Mouse (Mus musculus) forebrain, embryonic 11.5 days (tissue): ENCODE results near the gene Itgae. TPM values are rescaled to one million over a fixed set of nuclear protein-coding genes. Genes with fewer than 3 reads are reported as not detected.

Experiments
- ATAC-seq: fragments of 200-750 bp; cut with Nextera tagmentation; replicated peaks from 2 replicates; pipeline ENCODE4 v1.8.0; 2017; ENCODE audit warnings: moderate TSS enrichment; ENCODE audit not compliant: low FRiP score
- DNase-seq: peaks from one replicate; pipeline ENCODE4 v3.0.0-alpha.2; 2017; ENCODE audit warnings: low spot score
- H3K27ac ChIP-seq: fragments of 300-500 bp; sonication (generic); 2 replicates; pipeline ENCODE4 v1.5.1; 2014; ENCODE audit warnings: low read depth, low read length
- H3K27me3 ChIP-seq: fragments of 300-500 bp; sonication (generic); 2 replicates; pipeline ENCODE4 v1.6.1; 2014; ENCODE audit warnings: mild to moderate bottlenecking, low read length, mixed read lengths; ENCODE audit not compliant: control insufficient read depth, insufficient read depth
- H3K36me3 ChIP-seq: fragments of 300-500 bp; sonication (generic); 2 replicates; pipeline ENCODE4 v1.6.1; 2014; ENCODE audit warnings: mild to moderate bottlenecking, low read length, moderate library complexity, mixed read lengths; ENCODE audit not compliant: control insufficient read depth, insufficient read depth
- H3K4me1 ChIP-seq: fragments of 300-500 bp; sonication (generic); replicated peaks from 2 replicates; pipeline ENCODE4 v1.6.1; 2014; ENCODE audit warnings: low read length, mixed read lengths; ENCODE audit not compliant: control insufficient read depth, insufficient read depth
- H3K4me2 ChIP-seq: fragments of 300-500 bp; sonication (generic); 2 replicates; pipeline ENCODE4 v1.6.1; 2014; ENCODE audit warnings: low read depth, mild to moderate bottlenecking, low read length, moderate library complexity, mixed read lengths; ENCODE audit not compliant: severe bottlenecking
- H3K4me3 ChIP-seq: fragments of 300-500 bp; sonication (generic); 2 replicates; pipeline ENCODE4 v1.5.1; 2014; ENCODE audit warnings: low read depth, low read length
- H3K9ac ChIP-seq: fragments of 300-500 bp; sonication (generic); 2 replicates; pipeline ENCODE4 v1.6.1; 2014; ENCODE audit warnings: low read length
- H3K9me3 ChIP-seq: fragments of 300-500 bp; sonication (generic); 2 replicates; pipeline ENCODE4 v1.6.1; 2016; ENCODE audit warnings: low read length, mixed read lengths; ENCODE audit not compliant: control insufficient read depth
- WGBS: fragments of 180-500 bp; shearing (Covaris S2); extraction: QIAGEN DNeasy Blood & Tissue Kit; methylation state at CpG from one replicate; pipeline ENCODE4 v1.1.7; 2014; 5-methylcytosine and 5-hydroxymethylcytosine counted together
- polyA plus RNA-seq: library from polyadenylated mRNA; unstranded; fragments of >200 nt; fragmentation: Nextera tagmentation; extraction: Ambion mirVana; gene quantifications from 2 replicates; pipeline ENCODE4 v1.2.1, GENCODE M21; 2014

Gene Itgae
- polyA plus RNA-seq, 1 experiment from 2014 or later = 0.64 TPM

DNA sequence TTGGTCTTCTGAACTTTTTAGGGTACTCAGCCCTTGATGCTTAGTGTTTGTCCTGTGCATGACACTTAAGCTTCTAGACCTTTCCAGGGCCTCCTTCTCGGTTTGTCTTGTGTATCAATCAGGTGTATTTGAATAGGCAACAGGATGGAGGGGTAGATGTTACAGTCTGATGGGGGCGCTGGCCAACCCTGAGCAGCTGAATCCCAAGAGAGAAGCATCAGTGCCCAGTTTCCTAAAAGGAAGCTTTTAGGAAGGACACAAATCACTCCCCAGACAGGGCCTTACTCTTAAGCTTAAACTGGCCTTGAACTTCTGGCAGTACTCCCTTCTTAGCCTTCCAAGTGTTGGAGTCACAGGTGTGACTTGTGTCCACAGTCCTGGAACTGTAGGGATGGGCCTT is 87.5 kb downstream of the Itgae start:
- H3K27me3 ChIP-seq = no peaks in the 10 kb centered on the region
- H3K9me3 ChIP-seq = no peaks in the 10 kb centered on the region
- DNase-seq (no peak), ATAC-seq (no peak)
- no peaks in the 10 kb centered on the region; the same call in 1 of the 2 replicates for H3K36me3 ChIP-seq
- peaks cover 9% of the 10 kb centered on the region for H3K4me1 ChIP-seq
- H3K27ac ChIP-seq = peak overlapping the region; percentile 72; the same call in 1 of the 2 replicates
- H3K4me3 ChIP-seq = peak overlapping the region; percentile 95
- 4% methylated on average over 2 of the region's 2 CpGs for WGBS
- peak overlapping the region; percentile 82 for H3K9ac ChIP-seq
- H3K4me2 ChIP-seq = peak overlapping the region; percentile 70

DNA sequence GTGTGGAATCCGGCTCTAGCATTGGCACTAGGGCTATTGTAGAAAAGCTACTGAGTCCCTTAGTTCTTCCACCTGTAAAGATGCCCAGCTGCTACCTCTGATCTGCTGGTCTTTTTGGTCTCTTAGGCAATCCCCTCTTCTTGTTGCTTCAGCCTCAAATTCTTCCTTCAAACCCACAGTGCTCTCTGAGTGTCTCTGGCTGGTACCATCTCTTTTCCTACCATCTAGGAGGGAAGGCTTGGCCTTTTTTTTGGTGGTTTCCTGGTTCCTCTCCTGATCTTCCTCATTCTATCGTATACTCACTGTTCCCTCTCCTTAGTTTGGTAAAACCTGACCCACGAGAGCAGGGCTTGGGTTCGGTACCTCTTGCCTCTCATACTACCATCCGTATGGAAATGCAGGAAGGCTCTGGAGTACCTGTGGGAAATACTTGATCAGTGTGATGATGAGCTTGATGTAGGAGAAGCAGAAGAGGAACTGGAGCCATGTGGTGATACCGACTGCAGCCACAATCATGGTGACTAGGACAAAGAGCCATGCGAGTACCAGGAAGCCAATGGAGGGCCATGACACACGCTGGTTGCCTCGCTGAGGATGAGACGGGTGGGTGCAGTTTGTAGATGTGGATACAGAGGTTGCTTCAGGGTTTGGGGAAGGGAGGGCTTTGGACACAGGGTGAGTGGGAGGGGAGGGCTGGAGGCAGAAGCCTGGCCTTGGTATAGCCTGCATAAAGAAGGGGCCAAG is 95.7 kb downstream of the Itgae start:
- Histone ChIP-seq H3K4me1 (no peaks in the 10 kb centered on the region), H3K4me2 (no peak overlapping the region), H3K27me3 (no peaks in the 10 kb centered on the region), H3K9me3 (no peaks in the 10 kb centered on the region), H3K27ac (no peak overlapping the region), H3K36me3 (no peaks in the 10 kb centered on the region; the same call in 1 of the 2 replicates), H3K9ac (no peak overlapping the region), H3K4me3 (no peak overlapping the region)
- DNase-seq (no peak), ATAC-seq (no peak)
- WGBS = 93% methylated on average over 10 of the region's 10 CpGs

DNA sequence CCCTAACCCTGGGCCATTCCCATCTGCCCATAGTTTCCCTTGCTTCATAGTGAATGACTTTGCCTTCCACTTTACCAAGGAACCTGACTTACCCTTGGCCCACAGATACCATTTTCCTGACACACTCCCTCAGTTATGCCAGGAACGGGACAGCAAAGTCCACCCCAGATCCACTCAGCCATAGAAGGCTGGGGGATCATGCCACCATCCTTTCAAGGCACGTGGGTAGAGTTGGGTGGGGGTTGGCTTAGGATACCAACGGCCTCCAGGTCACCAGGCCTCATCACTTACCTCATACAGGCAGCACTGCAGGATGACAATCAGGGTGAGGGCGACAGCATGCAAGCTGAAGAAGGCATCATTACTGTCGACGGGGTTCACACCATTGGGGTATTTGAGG is 96.8 kb downstream of the Itgae start:
- WGBS = 92% methylated on average over 6 of the region's 6 CpGs
- H3K27ac ChIP-seq = no peak overlapping the region
- H3K9me3 ChIP-seq = no peaks in the 10 kb centered on the region
- ATAC-seq (no peak), DNase-seq (no peak)
- no peaks in the 10 kb centered on the region for H3K27me3 ChIP-seq
- no peak overlapping the region for H3K4me3 ChIP-seq
- H3K36me3 ChIP-seq = no peaks in the 10 kb centered on the region; the same call in 1 of the 2 replicates
- H3K4me1 ChIP-seq = no peaks in the 10 kb centered on the region
- no peak overlapping the region for H3K4me2 ChIP-seq
- H3K9ac ChIP-seq = no peak overlapping the region

DNA sequence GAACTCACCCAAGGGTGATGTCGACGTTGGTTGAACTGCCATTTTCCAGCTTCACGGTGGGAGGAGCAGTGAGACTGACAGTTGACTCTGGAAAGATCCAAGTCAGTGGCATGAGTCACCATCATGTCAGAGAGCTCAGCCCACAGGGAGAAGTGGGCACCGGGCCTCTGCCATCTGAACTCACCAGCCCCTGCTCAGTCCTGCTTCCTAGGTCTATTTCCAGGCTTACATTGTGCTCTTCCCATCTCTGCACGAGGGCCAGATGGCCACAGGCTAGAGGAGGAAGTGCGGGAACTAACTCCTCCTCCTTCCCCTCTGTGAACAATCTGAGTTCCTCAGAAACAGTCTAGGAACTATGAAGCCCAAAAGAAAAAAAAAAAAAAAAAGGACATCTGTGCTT is 102.7 kb downstream of the Itgae start:
- 75% methylated on average over 6 of the region's 6 CpGs for WGBS
- Histone ChIP-seq H3K4me2 (no peak overlapping the region), H3K4me3 (no peak overlapping the region), H3K4me1 (no peaks in the 10 kb centered on the region), H3K9me3 (no peaks in the 10 kb centered on the region), H3K27ac (no peak overlapping the region), H3K9ac (no peak overlapping the region), H3K36me3 (no peaks in the 10 kb centered on the region; the same call in 1 of the 2 replicates), H3K27me3 (no peaks in the 10 kb centered on the region)
- no peak for DNase-seq
- ATAC-seq = no peak

DNA sequence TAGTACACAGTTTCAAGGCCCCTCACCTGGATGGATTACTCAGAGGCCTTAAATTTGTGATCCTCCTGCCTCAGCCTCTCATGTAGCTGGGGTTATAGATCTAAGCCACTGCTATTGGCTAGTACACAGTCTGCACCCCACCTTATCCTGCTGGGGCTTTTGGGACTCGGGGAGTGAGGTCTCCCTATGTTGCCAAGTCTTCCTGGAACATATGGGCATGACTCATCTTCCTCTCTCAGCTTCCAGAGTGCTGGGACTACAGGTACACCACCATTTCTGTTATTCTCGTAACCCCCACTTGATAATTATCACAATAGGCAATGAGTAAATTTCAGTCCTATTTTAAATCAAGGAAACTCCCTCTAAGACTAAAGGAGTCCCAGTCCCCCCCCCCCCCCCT is 104.1 kb downstream of the Itgae start:
- 76% methylated on average over 2 of the region's 2 CpGs for WGBS
- no peaks in the 10 kb centered on the region for H3K36me3 ChIP-seq

More for the DNA sequence above, 104.1 kb downstream of the Itgae start:
- ATAC-seq (no peak), DNase-seq (no peak)
- no peak overlapping the region for H3K27ac ChIP-seq
- no peak overlapping the region for H3K4me3 ChIP-seq
- no peaks in the 10 kb centered on the region for H3K9me3 ChIP-seq
- H3K4me1 ChIP-seq = peaks cover under 1% of the 10 kb centered on the region; the same call in 1 of the 2 replicates
- H3K4me2 ChIP-seq = no peak overlapping the region
- no peak overlapping the region for H3K9ac ChIP-seq
- no peaks in the 10 kb centered on the region for H3K27me3 ChIP-seq

Other genes starting within 250 kb of the Itgae start
- 0.73 and 1.3 TPM in 2 replicates for gene Atp2a3, start 129.4 kb upstream of the Itgae start, polyA plus RNA-seq
- 1.1 and 1.6 TPM in 2 replicates for gene P2rx1, start 91.5 kb upstream of the Itgae start, polyA plus RNA-seq
- 4.7 and 5.2 TPM in 2 replicates for gene Camkk1, start 71.6 kb upstream of the Itgae start, polyA plus RNA-seq
- gene Ncbp3, start 42.8 kb upstream of the Itgae start, polyA plus RNA-seq = 12.6 and 13.2 TPM in 2 replicates
- 22.0 and 23.6 TPM in 2 replicates for gene Haspin, start 47.7 kb downstream of the Itgae start, polyA plus RNA-seq
- gene P2rx5, start 69.8 kb downstream of the Itgae start, polyA plus RNA-seq = 0.12 TPM in 1 of 2 replicates, not detected in the other
- 122 and 135 TPM in 2 replicates for gene Emc6, start 86.5 kb downstream of the Itgae start, polyA plus RNA-seq
- gene Tax1bp3, start 86.5 kb downstream of the Itgae start, polyA plus RNA-seq = 157 and 171 TPM in 2 replicates
- gene Ctns, start 108.5 kb downstream of the Itgae start, polyA plus RNA-seq = 19.7 and 19.8 TPM in 2 replicates
- 0.72 and 1.0 TPM in 2 replicates for gene Shpk, start 108.9 kb downstream of the Itgae start, polyA plus RNA-seq
- not detected in 2 replicates for gene Trpv1, start 143.7 kb downstream of the Itgae start, polyA plus RNA-seq
- gene Trpv3, start 176.8 kb downstream of the Itgae start, polyA plus RNA-seq = not detected in 2 replicates
- 0.12 TPM in 1 of 2 replicates, not detected in the other for gene Aspa, start 239.0 kb downstream of the Itgae start, polyA plus RNA-seq
- not detected in 2 replicates for gene Gm49340, start 239.2 kb downstream of the Itgae start, polyA plus RNA-seq
- gene Spata22, start 239.2 kb downstream of the Itgae start, polyA plus RNA-seq = not detected in 2 replicates